Mouse (Mus musculus): Measurements from ENCODE around the gene Stab2.

The Stab2 gene

GRCm38 (mm10) chr10:87007385-87008214 lies at the start of gene Stab2:
Stab2 (minus strand) TSS chr10:87008025.
- no peak for DNase-seq

GRCm38 (mm10) chr10:87051714-87052113 lies 43.9 kb upstream of the Stab2 start:
- DNase-seq, result no peak

GRCm38 (mm10) chr10:87049179-87049578 lies 41.4 kb upstream of the Stab2 start:
- DNase-seq, result no peak

- DNase-seq, result no peak
Measured at GRCm38 (mm10) chr10:87046931-87047468, 39.2 kb upstream of the Stab2 start.

- DNase-seq, result no peak
Measured at GRCm38 (mm10) chr10:87046469-87046868, 38.6 kb upstream of the Stab2 start.

- DNase-seq, result no peak
Measured at GRCm38 (mm10) chr10:87045273-87045672, 37.4 kb upstream of the Stab2 start.

GRCm38 (mm10) chr10:87041265-87041664 lies 33.4 kb upstream of the Stab2 start:
- DNase-seq, result no peak

GRCm38 (mm10) chr10:87039800-87040199 lies 32.0 kb upstream of the Stab2 start:
- no peak for DNase-seq

- no peak for DNase-seq
Measured at GRCm38 (mm10) chr10:87039340-87039739, 31.5 kb upstream of the Stab2 start.

- DNase-seq, result no peak
Measured at GRCm38 (mm10) chr10:87037062-87037461, 29.2 kb upstream of the Stab2 start.

- no peak for DNase-seq
Measured at GRCm38 (mm10) chr10:87036271-87036703, 28.5 kb upstream of the Stab2 start.

GRCm38 (mm10) chr10:87035866-87036265 lies 28.0 kb upstream of the Stab2 start:
- no peak for DNase-seq

- DNase-seq, result no peak
Measured at GRCm38 (mm10) chr10:87032768-87033167, 24.9 kb upstream of the Stab2 start.

- peak; percentile 90 for DNase-seq
Measured at GRCm38 (mm10) chr10:87024884-87025283, 17.1 kb upstream of the Stab2 start.

- peak; percentile 75 for DNase-seq
Measured at GRCm38 (mm10) chr10:87020711-87021110, 12.9 kb upstream of the Stab2 start.

- DNase-seq, result no peak
Measured at GRCm38 (mm10) chr10:87018876-87019275, 11.1 kb upstream of the Stab2 start.

GRCm38 (mm10) chr10:87016151-87016692 lies 8.4 kb upstream of the Stab2 start:
- peak; percentile 23 for DNase-seq

GRCm38 (mm10) chr10:87015403-87015802 lies 7.6 kb upstream of the Stab2 start:
- no peak for DNase-seq

GRCm38 (mm10) chr10:87014391-87014965 lies 6.7 kb upstream of the Stab2 start:
- no peak for DNase-seq

GRCm38 (mm10) chr10:87012087-87012486 lies 4.3 kb upstream of the Stab2 start:
- DNase-seq, result no peak

GRCm38 (mm10) chr10:87008215-87008499 lies 332 bp upstream of the Stab2 start:
- no peak for DNase-seq

- DNase-seq, result peak; percentile 42
Measured at GRCm38 (mm10) chr10:86992238-86992976, 15.4 kb downstream of the Stab2 start.

GRCm38 (mm10) chr10:86990666-86991065 lies 17.2 kb downstream of the Stab2 start:
- peak; percentile 21 for DNase-seq
